Mouse (Mus musculus) heart, embryonic 16.5 days (tissue): ENCODE measurements around the gene Ptgir. TPM values are rescaled to one million over a fixed set of nuclear protein-coding genes. Genes with fewer than 3 reads are reported as not detected.

ENCODE experiments used
- ATAC-seq: fragments of 200-750 bp; cut with Nextera tagmentation; replicated peaks from 2 replicates; pipeline ENCODE4 v1.8.0; 2017; ENCODE audit warnings: moderate number of reproducible peaks; ENCODE audit not compliant: insufficient read depth, low FRiP score; ENCODE audit errors: extremely low read depth
- H3K27ac ChIP-seq: fragments of 300-500 bp; sonication (generic); 2 replicates; pipeline ENCODE4 v1.5.1; 2014; ENCODE audit warnings: mild to moderate bottlenecking, low read length, control low read depth, moderate library complexity
- H3K27me3 ChIP-seq: fragments of 300-500 bp; sonication (generic); 2 replicates; pipeline ENCODE4 v1.6.1; 2014; ENCODE audit warnings: low read length, mixed read lengths; ENCODE audit not compliant: control insufficient read depth, insufficient read depth
- H3K36me3 ChIP-seq: fragments of 300-500 bp; sonication (generic); 2 replicates; pipeline ENCODE4 v1.6.1; 2014; ENCODE audit not compliant: control insufficient read depth, insufficient read depth
- H3K4me1 ChIP-seq: fragments of 300-500 bp; sonication (generic); 2 replicates; pipeline ENCODE4 v1.6.1; 2014; ENCODE audit warnings: low read length, mixed read lengths; ENCODE audit not compliant: control insufficient read depth, insufficient read depth
- H3K4me2 ChIP-seq: fragments of 300-500 bp; sonication (generic); 2 replicates; pipeline ENCODE4 v1.6.1; 2014; ENCODE audit warnings: low read depth, mild to moderate bottlenecking, control low read depth, low read length
- H3K4me3 ChIP-seq: fragments of 300-500 bp; sonication (generic); 2 replicates; pipeline ENCODE4 v1.5.1; 2014; ENCODE audit warnings: mild to moderate bottlenecking, control low read depth, low read length
- H3K9ac ChIP-seq: fragments of 300-500 bp; sonication (generic); 2 replicates; pipeline ENCODE4 v1.6.1; 2014; ENCODE audit warnings: low read length, control low read depth
- H3K9me3 ChIP-seq: fragments of 300-500 bp; sonication (generic); replicated peaks from 2 replicates; pipeline ENCODE4 v1.6.1; 2016; ENCODE audit warnings: low read length; ENCODE audit not compliant: control insufficient read depth
- WGBS: fragments of 180-500 bp; shearing (Covaris S2); extraction: QIAGEN DNeasy Blood & Tissue Kit; methylation state at CpG from one replicate; pipeline ENCODE4 v1.1.7; 2014; 5-methylcytosine and 5-hydroxymethylcytosine counted together
- polyA plus RNA-seq: library from polyadenylated mRNA; unstranded; fragments of >200 nt; fragmentation: Nextera tagmentation; extraction: Ambion mirVana; gene quantifications from 2 replicates; pipeline ENCODE4 v1.2.1, GENCODE M21; 2015

Ptgir gene
- polyA plus RNA-seq: 1.4 and 1.5 TPM in 2 replicates

DNA sequence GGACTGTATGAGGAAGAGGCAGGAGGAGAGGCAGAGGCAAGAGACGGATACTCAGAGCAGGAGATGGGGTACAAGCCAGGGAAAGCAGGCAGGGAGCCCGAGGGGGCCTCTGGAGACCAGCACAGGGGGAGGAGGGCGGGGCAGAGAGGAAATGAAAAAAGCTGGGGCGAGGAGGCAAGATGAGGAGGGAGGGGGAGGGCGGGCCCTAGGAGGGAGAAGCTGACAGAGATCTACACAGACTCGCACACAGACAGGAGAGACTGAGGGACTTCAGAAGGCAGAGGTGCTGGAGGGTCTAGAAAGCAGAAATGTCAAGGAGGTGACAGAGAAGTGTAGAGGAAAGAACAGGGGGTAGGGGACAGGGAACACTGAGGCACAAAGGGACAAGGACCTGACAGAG, at the start of gene Ptgir:
Gene Ptgir, plus strand, starts transcription at position 210 of the 400 bp plus-strand sequence.
- ATAC-seq: no peak
- peaks cover 45% of the 10 kb centered on the region for H3K4me1 ChIP-seq

DNA sequence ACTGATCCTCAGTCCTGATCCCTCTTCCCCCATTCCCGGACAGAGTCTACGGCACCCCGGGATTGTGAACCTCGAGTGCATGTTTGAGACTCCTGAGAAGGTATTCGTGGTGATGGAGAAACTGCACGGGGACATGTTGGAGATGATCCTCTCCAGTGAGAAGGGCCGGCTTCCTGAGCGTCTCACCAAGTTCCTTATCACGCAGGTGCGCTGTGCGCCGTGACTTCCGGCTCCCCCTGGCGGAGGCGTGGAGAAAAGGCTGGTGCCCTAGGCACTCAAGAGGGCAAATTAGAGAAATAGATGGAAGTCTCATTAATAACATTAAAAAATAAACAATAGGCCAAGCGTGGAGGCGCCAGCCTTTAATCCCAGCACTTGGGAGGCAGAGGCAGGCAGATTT, 48.0 kb upstream of the Ptgir start:
- ATAC-seq: no peak
- Histone ChIP-seq H3K36me3 (peaks cover 42% of the 10 kb centered on the region), H3K27ac (no peak overlapping the region), H3K4me2 (no peak overlapping the region), H3K9me3 (no peaks in the 10 kb centered on the region), H3K4me1 (no peaks in the 10 kb centered on the region), H3K4me3 (no peak overlapping the region), H3K9ac (no peak overlapping the region), H3K27me3 (no peaks in the 10 kb centered on the region)
- 33% methylated on average over 17 of the region's 17 CpGs for WGBS

More for the DNA sequence above, at the start of gene Ptgir:
- Histone ChIP-seq H3K9ac (peak within 1 kb of the TSS; percentile 20; the same call in 1 of the 2 replicates), H3K9me3 (no peaks in the 10 kb centered on the region), H3K36me3 (no peaks in the 10 kb centered on the region), H3K4me3 (no peak within 1 kb of the TSS), H3K4me2 (no peak within 1 kb of the TSS; the same call in 1 of the 2 replicates), H3K27me3 (peaks cover 26% of the 10 kb centered on the region), H3K27ac (peak within 1 kb of the TSS; percentile 42; the same call in 1 of the 2 replicates)
- 39% methylated on average over 6 of the region's 6 CpGs for WGBS

DNA sequence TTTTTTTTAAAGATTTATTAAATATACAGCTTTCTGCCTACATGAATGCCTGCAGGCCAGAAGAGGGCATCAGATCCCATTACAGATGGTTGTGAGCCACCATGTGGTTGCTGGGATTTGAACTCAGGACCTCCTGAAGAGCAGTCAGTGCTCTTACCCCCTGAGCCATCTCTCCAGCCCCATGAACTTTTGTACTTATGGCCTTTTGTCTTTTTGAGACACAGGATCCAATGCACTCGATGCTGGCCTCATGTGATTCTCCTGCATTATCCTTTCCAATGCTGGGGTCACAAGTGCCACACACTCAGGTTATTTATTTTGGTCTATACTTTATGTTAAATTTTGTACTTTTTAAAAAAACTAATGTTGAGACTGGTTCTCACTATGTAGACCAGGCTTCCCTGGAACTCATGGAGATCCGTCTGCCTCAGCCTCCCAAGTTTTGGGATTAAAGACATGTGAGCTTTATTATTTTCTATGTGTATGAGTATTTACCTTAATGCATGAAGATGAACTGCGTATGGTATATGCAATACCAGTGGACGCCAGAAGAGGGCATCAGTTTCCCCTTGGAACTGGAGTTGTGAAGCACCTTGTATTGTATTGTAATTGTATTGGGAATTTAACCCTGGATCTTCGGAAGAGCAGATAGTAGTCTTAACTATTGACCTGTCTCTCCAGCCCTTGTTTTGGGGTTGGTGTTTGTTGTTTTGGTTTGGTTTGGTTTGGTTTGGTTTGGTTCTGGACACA, 46.2 kb upstream of the Ptgir start:
- WGBS: 36% methylated on average over 5 of the region's 5 CpGs
- no peak overlapping the region for H3K9ac ChIP-seq
- no peak for ATAC-seq
- no peaks in the 10 kb centered on the region for H3K4me1 ChIP-seq
- no peaks in the 10 kb centered on the region for H3K27me3 ChIP-seq
- no peak overlapping the region for H3K27ac ChIP-seq
- no peak overlapping the region for H3K4me3 ChIP-seq
- H3K36me3 ChIP-seq: peaks cover 41% of the 10 kb centered on the region
- no peak overlapping the region for H3K4me2 ChIP-seq
- H3K9me3 ChIP-seq: no peaks in the 10 kb centered on the region

DNA sequence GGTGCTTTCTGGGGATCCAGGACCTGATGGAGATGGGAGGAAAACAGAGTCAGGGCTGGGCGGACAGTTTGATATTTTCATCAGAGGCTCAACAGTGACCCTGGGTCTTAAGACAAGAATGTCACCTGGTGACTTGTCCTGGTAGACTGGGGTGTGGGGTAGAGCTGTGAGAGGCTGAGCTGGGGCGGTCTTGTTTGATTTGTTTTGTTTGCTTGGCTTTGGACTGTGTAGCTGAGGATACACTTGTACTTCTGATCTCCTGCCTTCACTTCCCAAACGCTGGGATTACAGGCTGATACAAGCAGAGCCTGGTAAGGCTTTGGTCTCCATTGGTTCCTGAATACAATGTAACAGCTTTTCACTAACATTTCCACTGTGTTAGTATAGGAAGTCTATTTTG, 38.8 kb upstream of the Ptgir start:
- Histone ChIP-seq H3K4me2 (no peak overlapping the region), H3K4me3 (no peak overlapping the region), H3K27me3 (no peaks in the 10 kb centered on the region), H3K9ac (no peak overlapping the region), H3K4me1 (no peaks in the 10 kb centered on the region), H3K27ac (no peak overlapping the region), H3K36me3 (peaks cover 13% of the 10 kb centered on the region), H3K9me3 (no peaks in the 10 kb centered on the region)
- 76% methylated on average over 3 of the region's 3 CpGs for WGBS
- no peak for ATAC-seq

DNA sequence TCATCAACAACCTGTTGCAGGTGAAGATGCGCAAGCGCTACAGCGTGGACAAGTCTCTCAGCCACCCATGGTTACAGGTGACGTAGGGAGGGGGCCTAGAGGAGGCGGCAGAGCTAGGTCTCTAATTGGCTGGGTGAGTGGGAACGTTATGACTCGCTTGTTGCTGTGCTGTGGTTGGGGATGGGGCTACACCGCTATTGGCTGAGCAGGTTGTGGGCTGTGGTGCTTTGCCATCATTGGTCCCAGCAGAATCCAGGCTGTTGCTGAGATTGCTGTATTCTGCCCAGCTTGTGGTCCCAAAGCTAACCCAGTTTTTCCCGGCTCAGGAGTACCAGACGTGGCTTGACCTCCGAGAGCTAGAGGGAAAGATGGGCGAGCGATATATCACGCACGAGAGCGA, 36.8 kb upstream of the Ptgir start:
- no peak overlapping the region for H3K9ac ChIP-seq
- H3K36me3 ChIP-seq: peaks cover 4% of the 10 kb centered on the region
- H3K27ac ChIP-seq: no peak overlapping the region
- no peak overlapping the region for H3K4me2 ChIP-seq
- peaks cover 3% of the 10 kb centered on the region for H3K4me1 ChIP-seq
- H3K27me3 ChIP-seq: no peaks in the 10 kb centered on the region
- WGBS: 45% methylated on average over 16 of the region's 16 CpGs
- H3K4me3 ChIP-seq: no peak overlapping the region
- H3K9me3 ChIP-seq: no peaks in the 10 kb centered on the region
- no peak for ATAC-seq

DNA sequence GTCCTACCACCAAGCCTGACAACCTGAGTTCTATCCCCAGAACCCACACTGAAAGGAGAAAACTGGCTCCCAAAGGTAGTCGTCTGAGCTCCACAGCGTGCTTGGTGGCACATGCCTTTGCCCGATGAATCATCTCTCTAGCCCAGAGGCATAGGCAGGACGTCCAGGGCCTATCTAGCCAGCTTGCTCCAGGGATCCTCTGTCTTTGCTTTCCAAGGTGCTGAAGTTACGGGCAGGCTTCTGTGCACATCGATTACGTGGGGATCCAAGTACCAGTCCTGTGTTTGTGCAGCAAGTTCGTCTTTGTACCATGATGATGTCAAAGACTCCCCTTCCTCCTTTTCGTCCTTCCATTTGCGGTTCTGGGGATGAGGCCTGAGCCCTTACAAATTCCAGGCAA, 34.7 kb upstream of the Ptgir start:
- no peaks in the 10 kb centered on the region for H3K27me3 ChIP-seq
- H3K4me3 ChIP-seq: no peak overlapping the region
- 73% methylated on average over 10 of the region's 10 CpGs for WGBS
- no peak overlapping the region for H3K9ac ChIP-seq
- no peaks in the 10 kb centered on the region; the same call in 1 of the 2 replicates for H3K36me3 ChIP-seq
- peaks cover 7% of the 10 kb centered on the region for H3K4me1 ChIP-seq
- H3K4me2 ChIP-seq: no peak overlapping the region
- no peak overlapping the region for H3K27ac ChIP-seq
- ATAC-seq: no peak
- no peaks in the 10 kb centered on the region for H3K9me3 ChIP-seq

DNA sequence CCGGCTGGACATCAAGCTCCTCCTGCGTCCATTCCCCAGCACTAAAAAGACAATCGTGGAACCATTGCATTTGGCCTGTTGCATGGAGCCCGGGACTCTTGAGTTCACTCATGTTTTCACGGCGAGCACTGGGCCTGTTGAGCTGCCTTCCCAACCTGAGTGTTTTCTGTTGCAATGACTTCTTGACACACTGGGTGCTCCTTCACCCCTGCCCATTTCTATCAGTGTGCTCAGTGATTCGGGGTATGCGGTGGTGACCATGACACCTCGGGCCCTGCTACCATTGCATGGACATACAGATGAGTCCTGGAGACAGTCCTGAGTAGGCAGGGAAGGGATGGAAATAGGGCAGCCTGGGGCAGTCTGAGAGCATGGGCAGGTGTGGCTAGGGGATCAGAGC, 33.8 kb upstream of the Ptgir start:
- no peak overlapping the region for H3K4me3 ChIP-seq
- 88% methylated on average over 9 of the region's 9 CpGs for WGBS
- H3K4me1 ChIP-seq: peaks cover 12% of the 10 kb centered on the region
- H3K27me3 ChIP-seq: no peaks in the 10 kb centered on the region
- no peaks in the 10 kb centered on the region; the same call in 1 of the 2 replicates for H3K36me3 ChIP-seq
- no peaks in the 10 kb centered on the region for H3K9me3 ChIP-seq
- no peak overlapping the region for H3K9ac ChIP-seq
- no peak overlapping the region for H3K4me2 ChIP-seq
- H3K27ac ChIP-seq: no peak overlapping the region
- no peak for ATAC-seq

DNA sequence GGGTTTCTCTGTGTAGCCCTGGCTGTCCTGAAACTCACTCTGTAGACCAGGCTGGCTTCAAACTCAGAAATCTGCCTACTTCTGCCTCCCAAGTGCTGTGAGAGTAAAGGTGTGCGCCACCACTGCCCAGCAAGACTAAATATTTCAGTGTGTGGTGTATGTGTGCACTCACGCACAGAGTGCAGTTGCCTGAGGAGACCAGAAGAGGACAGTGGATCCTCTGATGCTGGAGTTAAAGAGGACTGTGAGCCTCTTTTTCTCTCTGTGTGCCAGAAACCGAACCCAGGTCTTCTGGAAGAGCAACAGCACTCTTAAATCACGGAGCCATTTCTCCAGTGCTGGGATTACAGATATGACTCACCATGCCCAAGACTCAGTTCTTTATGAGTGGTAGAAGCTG, 32.9 kb upstream of the Ptgir start:
- no peak overlapping the region for H3K4me2 ChIP-seq
- H3K4me3 ChIP-seq: no peak overlapping the region
- H3K9me3 ChIP-seq: no peaks in the 10 kb centered on the region
- no peak for ATAC-seq
- H3K27ac ChIP-seq: no peak overlapping the region
- H3K9ac ChIP-seq: no peak overlapping the region
- no peaks in the 10 kb centered on the region for H3K36me3 ChIP-seq
- no peaks in the 10 kb centered on the region for H3K27me3 ChIP-seq
- WGBS: 91% methylated on average over 4 of the region's 4 CpGs
- peaks cover 12% of the 10 kb centered on the region for H3K4me1 ChIP-seq

DNA sequence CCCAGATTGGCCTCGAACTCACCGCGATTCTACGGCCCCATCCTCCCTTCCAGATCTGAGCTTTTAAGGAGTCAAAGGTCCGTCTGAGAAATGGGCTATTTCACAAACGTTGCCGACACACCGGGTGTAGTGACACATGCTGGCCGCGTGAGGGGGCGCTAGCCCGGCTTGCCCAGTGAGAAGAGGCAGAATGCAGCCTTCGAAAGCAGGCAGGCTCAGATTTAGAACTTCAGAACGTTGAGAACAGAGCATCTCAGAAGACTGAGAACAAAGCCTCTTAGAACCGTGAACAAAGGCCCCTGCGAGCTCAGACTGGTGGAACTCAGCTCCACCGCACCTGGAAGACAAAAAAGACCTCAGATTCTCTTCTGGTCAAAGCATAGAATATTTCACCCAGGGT, 32.1 kb upstream of the Ptgir start:
- ATAC-seq: no peak
- no peaks in the 10 kb centered on the region for H3K9me3 ChIP-seq
- 4% methylated on average over 17 of the region's 17 CpGs for WGBS
- peak overlapping the region; percentile 40 for H3K4me3 ChIP-seq
- no peaks in the 10 kb centered on the region for H3K36me3 ChIP-seq
- peak overlapping the region; percentile 48 for H3K9ac ChIP-seq
- no peaks in the 10 kb centered on the region for H3K27me3 ChIP-seq
- H3K4me2 ChIP-seq: peak overlapping the region; percentile 91
- peak overlapping the region; percentile 92 for H3K27ac ChIP-seq
- H3K4me1 ChIP-seq: peaks cover 12% of the 10 kb centered on the region
